Mouse (Mus musculus) left cerebral cortex, adult 8-10 months (tissue): ENCODE data around the gene Ly86. TPM values are rescaled to one million over a fixed set of nuclear protein-coding genes. Genes with fewer than 3 reads are reported as not detected.

Experiments used
- DNase-seq, 2 experiments: peaks; one replicate each; pipeline ENCODE4 v3.0.0; 2022; ENCODE audit warnings: low spot score in 2 of 2
- total RNA-seq, 4 experiments: library from RNA; stranded (reverse); gene quantifications; 2 replicates each; pipeline ENCODE4 v1.2.4; 2022

Ly86 gene
- total RNA-seq, 4 experiments from 2014 or later, result 7.6 to 45.4 (median 23.2) TPM

GRCm38 (mm10) chr13:37431707-37432106, 86.7 kb downstream of the Ly86 start:
- no peak for DNase-seq

GRCm38 (mm10) chr13:37432653-37433052, 87.6 kb downstream of the Ly86 start:
- DNase-seq, result no peak

- DNase-seq, result no peak
These were observed 88.1 kb downstream of the Ly86 start for GRCm38 (mm10) chr13:37433142-37433541.

- DNase-seq, result no peak
These were observed 88.7 kb downstream of the Ly86 start for GRCm38 (mm10) chr13:37433730-37434129.

GRCm38 (mm10) chr13:37434137-37434772, 89.2 kb downstream of the Ly86 start:
- DNase-seq, result peak; percentile 30 to 39

GRCm38 (mm10) chr13:37434841-37435240, 89.8 kb downstream of the Ly86 start:
- DNase-seq, result no peak

- no peak for DNase-seq
These were observed 91.4 kb downstream of the Ly86 start for GRCm38 (mm10) chr13:37436267-37437013.

- no peak for DNase-seq
These were observed 93.8 kb downstream of the Ly86 start for GRCm38 (mm10) chr13:37438788-37439187.

GRCm38 (mm10) chr13:37439477-37439876, 94.5 kb downstream of the Ly86 start:
- no peak for DNase-seq

GRCm38 (mm10) chr13:37439941-37440340, 94.9 kb downstream of the Ly86 start:
- no peak for DNase-seq

GRCm38 (mm10) chr13:37440593-37441307, 95.7 kb downstream of the Ly86 start:
- no peak for DNase-seq

GRCm38 (mm10) chr13:37442058-37442457, 97.0 kb downstream of the Ly86 start:
- DNase-seq, result no peak

GRCm38 (mm10) chr13:37442531-37442930, 97.5 kb downstream of the Ly86 start:
- no peak for DNase-seq

- no peak for DNase-seq
These were observed 101.8 kb downstream of the Ly86 start for GRCm38 (mm10) chr13:37446699-37447258.

- no peak for DNase-seq
These were observed 106.0 kb downstream of the Ly86 start for GRCm38 (mm10) chr13:37451021-37451420.

GRCm38 (mm10) chr13:37451471-37451870, 106.5 kb downstream of the Ly86 start:
- DNase-seq, result no peak

- DNase-seq, result peak; percentile 41 to 46
These were observed 107.3 kb downstream of the Ly86 start for GRCm38 (mm10) chr13:37452022-37452941.

- peak; percentile 47 to 72 for DNase-seq
These were observed 108.2 kb downstream of the Ly86 start for GRCm38 (mm10) chr13:37453203-37453602.

GRCm38 (mm10) chr13:37454356-37454755, 109.3 kb downstream of the Ly86 start:
- DNase-seq, result no peak

GRCm38 (mm10) chr13:37455561-37455960, 110.6 kb downstream of the Ly86 start:
- DNase-seq, result no peak
